Mouse (Mus musculus): ENCODE measurements at regions not wholly inside any gene's neighbourhood (a gene's known extent, or its start where the extent isn't known, plus 50 kb on each side); places are given as distances from the start of the nearest gene placed in this dataset.

GRCm38 (mm10) chr2:131673351-131673750 lies 111.3 kb upstream of the Adra1d start:
- DNase-seq (ENCODE audit: low spot score in 2 of 2) = no peak

- DNase-seq (ENCODE audit: low spot score in 2 of 2) = peak in 1 of 2 experiments; percentile 41
Measured at GRCm38 (mm10) chr2:131672646-131673045, 110.6 kb upstream of the Adra1d start.

DNA sequence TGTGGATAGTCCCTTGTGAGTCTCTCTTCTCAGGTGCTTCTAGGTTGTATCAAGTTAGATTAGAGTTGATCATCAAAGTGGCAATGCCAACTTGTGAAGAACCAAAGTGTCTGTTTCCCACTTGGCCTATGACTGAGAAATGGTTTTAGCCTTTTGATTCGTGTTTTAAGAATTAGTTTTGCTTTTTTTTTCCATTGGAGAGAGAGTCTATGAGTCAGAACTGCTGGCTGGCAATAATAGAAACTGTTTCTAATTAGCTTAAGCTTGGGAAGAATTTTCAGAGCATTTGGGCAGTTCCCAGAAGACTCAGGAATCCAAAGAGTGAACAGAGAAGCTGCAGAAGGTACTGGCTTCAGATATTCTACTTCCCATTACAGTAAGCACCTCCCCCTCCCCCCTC lies 110.1 kb upstream of the Adra1d start:
- DNase-seq (ENCODE audit: low spot score in 2 of 2) = peak in 1 of 2 experiments; percentile 29

GRCm38 (mm10) chr2:131670876-131671275 lies 108.8 kb upstream of the Adra1d start:
- peak in 1 of 2 experiments; percentile 43 for DNase-seq (ENCODE audit: low spot score in 2 of 2)

GRCm38 (mm10) chr2:131667874-131668273 lies 105.8 kb upstream of the Adra1d start:
- no peak for DNase-seq (ENCODE audit: low spot score in 2 of 2)

GRCm38 (mm10) chr2:131666841-131667364 lies 104.8 kb upstream of the Adra1d start:
- DNase-seq (ENCODE audit: low spot score in 2 of 2) = no peak

- DNase-seq (ENCODE audit: low spot score in 2 of 2) = peak in 1 of 2 experiments; percentile 47
Measured at GRCm38 (mm10) chr2:131664575-131664974, 102.5 kb upstream of the Adra1d start.

DNA sequence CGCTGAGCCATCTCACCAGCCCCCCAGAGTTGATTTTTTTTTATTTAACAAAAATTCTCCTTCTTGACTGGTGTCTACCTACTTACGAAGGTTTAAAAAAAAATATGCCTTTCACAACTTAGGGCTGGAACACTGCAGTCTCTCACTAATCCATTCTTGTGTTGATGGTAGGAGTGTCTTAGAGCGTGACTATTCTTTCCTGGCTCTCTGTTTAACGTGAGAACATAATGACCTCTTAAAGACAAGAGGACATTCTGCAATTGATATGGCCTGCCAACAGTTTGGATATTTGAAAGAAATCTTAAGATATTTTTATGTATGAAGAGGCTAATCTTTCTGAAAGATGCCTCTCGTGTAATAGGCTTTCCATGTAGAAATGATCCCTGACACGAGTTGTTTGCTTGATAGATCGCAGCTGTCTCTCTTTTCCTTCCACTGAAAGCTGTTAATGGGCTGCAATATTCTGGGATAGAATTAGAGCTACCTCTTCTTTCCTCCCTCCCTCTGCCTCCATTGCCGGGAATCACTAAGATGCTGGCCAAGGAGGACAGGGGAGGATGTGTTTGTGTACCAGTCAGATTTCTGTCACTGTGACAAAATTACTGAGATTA lies 101.2 kb upstream of the Adra1d start:
- no peak for DNase-seq (ENCODE audit: low spot score in 2 of 2)

GRCm38 (mm10) chr2:131652197-131652596 lies 90.1 kb upstream of the Adra1d start:
- no peak for DNase-seq (ENCODE audit: low spot score in 2 of 2)

DNA sequence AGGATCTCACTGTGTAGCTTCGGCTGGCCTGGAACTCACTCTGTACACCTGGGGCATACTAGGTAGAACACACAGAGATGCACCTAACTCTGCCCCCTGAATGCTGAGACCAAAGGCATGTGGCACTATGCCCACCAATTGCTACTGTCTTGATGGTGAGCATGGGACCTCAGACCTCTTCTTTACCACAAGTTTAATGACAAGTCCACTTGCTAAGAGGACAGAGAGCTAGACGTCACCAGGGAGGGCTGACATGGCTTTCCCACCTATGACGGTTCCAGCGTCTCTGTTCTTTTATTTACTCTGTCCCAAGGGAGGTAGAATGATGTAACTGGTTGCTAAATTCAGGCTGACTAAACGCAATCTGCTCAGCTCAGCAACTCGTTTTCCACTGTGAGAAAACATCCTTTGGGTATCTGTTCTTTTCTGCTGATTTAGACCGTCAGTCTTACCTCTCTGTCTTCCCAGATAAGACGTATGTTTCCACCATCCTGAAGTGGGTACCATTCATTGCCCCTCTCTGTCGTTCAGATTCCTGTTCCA lies 88.6 kb upstream of the Adra1d start:
- DNase-seq (ENCODE audit: low spot score in 2 of 2) = no peak

GRCm38 (mm10) chr2:131644166-131644858 lies 82.2 kb upstream of the Adra1d start:
- no peak for DNase-seq (ENCODE audit: low spot score in 2 of 2)

GRCm38 (mm10) chr2:131642456-131642855 lies 80.4 kb upstream of the Adra1d start:
- DNase-seq (ENCODE audit: low spot score in 2 of 2) = no peak

DNA sequence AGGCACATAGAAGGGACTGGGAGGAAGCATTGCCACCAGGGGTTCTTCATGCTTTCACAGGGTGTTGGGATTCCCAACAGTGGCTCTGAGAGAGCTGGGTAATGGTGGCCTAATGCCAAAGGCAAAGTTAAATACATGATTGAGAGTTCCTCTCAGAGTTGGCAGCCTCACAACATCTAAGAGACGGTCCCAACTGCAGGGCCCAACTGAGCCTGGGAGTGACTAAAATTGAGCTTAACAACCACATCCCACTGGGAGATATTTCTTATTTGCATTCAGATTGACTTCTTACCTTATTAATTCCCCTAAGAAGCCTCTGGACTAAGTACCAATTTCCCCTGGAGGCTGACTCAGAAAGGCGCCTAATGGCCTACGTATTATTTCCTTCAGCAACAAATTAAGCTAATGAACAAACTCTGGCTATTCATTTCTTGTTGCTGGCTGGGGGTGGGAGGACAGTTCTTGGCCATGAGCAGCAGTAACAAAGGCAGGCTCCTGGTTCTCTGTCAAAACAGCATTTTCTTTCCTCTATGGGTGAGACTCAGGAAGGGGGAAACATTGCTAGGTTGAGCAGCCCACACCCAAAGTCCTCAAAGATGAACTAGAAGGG lies 77.0 kb upstream of the Adra1d start:
- no peak for DNase-seq (ENCODE audit: low spot score in 2 of 2)

DNA sequence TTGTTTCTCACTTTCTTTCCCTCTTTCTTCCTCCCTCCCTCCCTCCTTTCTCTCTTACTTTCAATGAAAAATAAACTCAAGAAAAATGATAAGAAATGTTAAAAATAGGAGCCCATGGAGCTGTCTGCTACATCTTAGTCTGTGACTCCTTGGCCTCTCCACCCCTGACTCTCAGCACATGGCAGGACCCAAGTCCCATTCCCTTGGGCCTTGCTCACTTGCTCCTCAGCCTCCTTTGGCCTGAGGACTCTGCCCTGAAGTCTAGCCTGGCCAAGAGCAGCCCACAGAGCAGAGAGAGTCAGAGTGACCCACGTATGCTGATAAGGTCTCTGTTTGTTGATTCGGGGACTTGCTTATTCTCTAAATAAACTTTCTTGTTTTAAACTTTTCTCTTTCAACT lies 73.7 kb upstream of the Adra1d start:
- no peak for DNase-seq (ENCODE audit: low spot score in 2 of 2)

GRCm38 (mm10) chr2:131617916-131618315 lies 55.8 kb upstream of the Adra1d start:
- no peak for DNase-seq (ENCODE audit: low spot score in 2 of 2)

DNA sequence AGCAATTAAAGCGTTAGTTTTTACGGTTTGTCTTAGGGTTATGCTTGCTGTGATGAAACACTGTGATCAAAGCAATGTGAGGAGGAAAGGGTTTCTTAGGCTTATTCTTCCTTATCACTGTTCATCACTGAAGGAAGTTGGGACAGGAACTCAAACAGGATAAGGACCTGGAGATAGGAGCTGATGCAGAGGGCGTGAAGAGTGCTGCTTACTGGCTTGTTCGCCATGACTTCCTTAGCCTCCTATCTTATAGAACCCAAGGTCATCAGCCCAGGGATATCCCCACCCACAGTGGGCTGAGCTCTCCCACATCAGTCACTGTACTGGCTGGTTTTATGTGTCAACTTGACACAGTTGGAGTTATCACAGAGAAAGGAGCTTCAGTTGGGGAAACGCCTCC lies 50.4 kb upstream of the Adra1d start:
- no peak for DNase-seq (ENCODE audit: low spot score in 2 of 2)

All from right cerebral cortex, adult 2 months (tissue).